Mouse (Mus musculus): ENCODE measurements at regions not wholly inside any gene's neighbourhood (a gene's known extent, or its start where the extent isn't known, plus 50 kb on each side); places are given as distances from the start of the nearest gene placed in this dataset.
"Not testable (repeated sequence)": the region's sequence is repeated elsewhere in the genome, so short reads cannot be mapped to it uniquely, and the experiment has no call there.

- no peak for DNase-seq (ENCODE audit: low spot score in 2 of 2)
Observed at GRCm38 (mm10) chr2:44513080-44513724, 414.3 kb downstream of the Gtdc1 start.

DNA sequence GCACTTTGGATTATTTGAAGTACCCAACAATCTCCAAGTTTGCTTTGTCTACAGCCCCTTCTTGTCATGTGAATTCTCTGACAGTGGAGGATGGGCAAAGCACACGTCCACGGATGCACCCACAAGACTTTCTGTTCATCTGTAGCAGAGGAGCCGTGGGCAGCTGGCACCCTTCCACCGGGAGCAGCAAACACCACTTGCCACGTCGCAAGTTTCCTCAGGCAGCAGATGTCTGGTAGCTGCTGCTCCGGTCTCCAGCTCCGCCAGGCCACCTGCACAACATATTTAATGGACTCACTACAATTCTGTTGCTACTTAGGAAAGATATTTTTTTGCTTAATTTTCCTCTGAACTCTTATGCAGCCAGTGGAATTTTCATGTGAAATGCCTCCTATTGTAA lies 415.1 kb downstream of the Gtdc1 start:
- DNase-seq (ENCODE audit: low spot score in 2 of 2), result peak; percentile 25 to 80

DNA sequence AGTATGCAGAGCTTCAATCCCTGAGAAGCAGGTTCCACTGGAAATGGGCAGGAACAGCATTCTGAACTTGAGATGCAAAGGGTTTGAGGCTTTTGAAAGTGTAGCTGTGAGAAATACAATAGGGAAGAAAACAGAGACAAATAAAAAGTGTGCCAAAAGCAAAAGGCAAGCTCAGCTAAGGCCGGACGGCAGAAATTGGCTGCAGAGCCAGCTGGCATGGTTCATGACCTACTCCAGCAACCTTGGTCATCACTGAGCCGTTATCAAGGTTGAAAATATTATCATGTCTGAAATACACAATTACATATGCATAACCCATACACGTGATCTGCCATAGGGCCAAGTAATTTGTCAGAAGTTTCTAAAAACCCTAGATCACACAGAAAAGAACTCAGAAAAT lies 418.4 kb downstream of the Gtdc1 start:
- no peak for DNase-seq (ENCODE audit: low spot score in 2 of 2)

GRCm38 (mm10) chr2:44504273-44504672 lies 423.2 kb downstream of the Gtdc1 start:
- DNase-seq (ENCODE audit: low spot score in 2 of 2), result no peak

GRCm38 (mm10) chr2:44490806-44491205 lies 436.7 kb downstream of the Gtdc1 start:
- not testable (repeated sequence) for DNase-seq (ENCODE audit: low spot score in 2 of 2)

DNA sequence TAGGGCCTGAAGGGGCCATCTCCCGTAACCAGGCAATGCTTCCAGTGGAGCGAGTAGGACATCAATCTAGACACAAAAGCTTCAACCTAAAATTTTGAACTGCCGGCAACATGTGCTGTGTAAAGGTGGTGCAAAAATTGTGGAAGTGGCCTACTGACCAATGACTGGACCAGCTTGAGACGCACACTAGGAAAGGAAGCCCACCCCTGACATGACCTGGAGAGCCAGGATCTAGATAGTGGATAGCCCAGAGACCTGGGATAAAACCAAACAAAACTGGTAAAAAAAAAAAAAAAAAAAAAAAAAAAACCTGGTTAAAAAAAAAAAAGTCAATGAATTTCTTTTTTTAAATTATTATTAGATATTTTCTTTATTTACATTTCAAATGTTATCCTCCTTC lies 437.2 kb downstream of the Gtdc1 start:
- DNase-seq (ENCODE audit: low spot score in 2 of 2), result no peak

- DNase-seq (ENCODE audit: low spot score in 2 of 2), result no peak
Observed at GRCm38 (mm10) chr2:44485880-44486279, 441.6 kb downstream of the Gtdc1 start.

DNA sequence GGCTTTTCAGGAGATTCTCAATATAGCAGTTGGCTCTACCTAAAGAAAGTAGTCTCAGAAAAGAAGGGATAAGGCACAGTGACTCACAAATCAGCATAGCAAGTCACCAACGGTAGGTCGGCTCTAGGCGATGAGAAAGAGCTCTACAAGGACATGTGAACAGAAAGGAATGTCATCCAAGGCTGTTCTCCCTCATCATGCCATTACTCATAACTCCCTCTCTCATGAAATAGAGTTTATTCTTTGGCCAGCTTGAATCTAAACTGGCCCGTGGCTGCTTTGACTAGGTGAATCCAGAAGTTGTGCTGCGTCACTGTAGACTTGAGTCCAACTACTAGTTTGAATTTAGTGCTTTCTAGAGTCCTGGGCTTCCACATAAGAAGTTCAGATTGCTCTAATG lies 447.7 kb downstream of the Gtdc1 start:
- DNase-seq (ENCODE audit: low spot score in 2 of 2), result no peak

- no peak for DNase-seq (ENCODE audit: low spot score in 2 of 2)
Observed at GRCm38 (mm10) chr2:44475456-44475855, 452.0 kb downstream of the Gtdc1 start.

GRCm38 (mm10) chr2:44474653-44475052 lies 452.8 kb downstream of the Gtdc1 start:
- DNase-seq (ENCODE audit: low spot score in 2 of 2), result no peak

- no peak for DNase-seq (ENCODE audit: low spot score in 2 of 2)
Observed at GRCm38 (mm10) chr2:44471381-44471780, 456.1 kb downstream of the Gtdc1 start.

DNA sequence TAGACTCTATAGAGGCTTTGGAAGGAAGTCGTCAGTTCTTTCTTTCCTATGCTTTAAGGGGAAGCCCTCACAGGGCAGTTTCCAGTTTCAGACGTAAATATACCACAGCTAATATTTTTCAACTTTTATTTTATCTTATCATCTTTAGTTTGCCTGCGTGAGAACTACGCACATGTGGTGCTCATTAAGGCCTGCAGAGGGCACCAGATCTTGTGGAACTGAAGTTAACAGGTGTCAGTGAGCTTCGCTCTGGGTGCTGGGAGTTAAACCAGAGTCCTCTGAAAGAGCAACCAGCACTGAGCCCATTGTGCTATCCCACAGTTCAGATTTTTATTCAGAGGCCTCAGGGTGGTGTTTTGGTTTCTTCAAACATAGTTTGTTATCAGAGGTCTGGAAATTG lies 456.5 kb downstream of the Gtdc1 start:
- DNase-seq (ENCODE audit: low spot score in 2 of 2), result no peak

- no peak for DNase-seq (ENCODE audit: low spot score in 2 of 2)
Observed at GRCm38 (mm10) chr2:44464631-44465030, 462.8 kb downstream of the Gtdc1 start.

GRCm38 (mm10) chr2:44462619-44463329 lies 464.7 kb downstream of the Gtdc1 start:
- DNase-seq (ENCODE audit: low spot score in 2 of 2), result no peak

- peak in 1 of 2 experiments; percentile 11 for DNase-seq (ENCODE audit: low spot score in 2 of 2)
Observed at GRCm38 (mm10) chr2:44461289-44462250, 465.9 kb downstream of the Gtdc1 start.

- DNase-seq (ENCODE audit: low spot score in 2 of 2), result no peak
Observed at GRCm38 (mm10) chr2:44449471-44449870, 478.0 kb downstream of the Gtdc1 start.

Data from left cerebral cortex, adult 9 months (tissue).